Mouse (Mus musculus) ES-E14 (cell line): Measurements from ENCODE around the gene Rnf186.

ENCODE experiments used
- CHD2 ChIP-seq: IDR thresholded peaks from 2 replicates; pipeline ENCODE4 v1.6.1; 2014; ENCODE audit warnings: mild to moderate bottlenecking, low read depth, low read length, inconsistent platforms
- HCFC1 ChIP-seq: IDR thresholded peaks from 2 replicates; pipeline ENCODE4 v1.6.1; 2012; ENCODE audit warnings: low read length, inconsistent platforms, borderline replicate concordance; ENCODE audit not compliant: insufficient read depth
- ZNF384 ChIP-seq: IDR thresholded peaks from 2 replicates; pipeline ENCODE4 v1.6.1; 2012; ENCODE audit warnings: low read depth, low read length, inconsistent platforms

DNA sequence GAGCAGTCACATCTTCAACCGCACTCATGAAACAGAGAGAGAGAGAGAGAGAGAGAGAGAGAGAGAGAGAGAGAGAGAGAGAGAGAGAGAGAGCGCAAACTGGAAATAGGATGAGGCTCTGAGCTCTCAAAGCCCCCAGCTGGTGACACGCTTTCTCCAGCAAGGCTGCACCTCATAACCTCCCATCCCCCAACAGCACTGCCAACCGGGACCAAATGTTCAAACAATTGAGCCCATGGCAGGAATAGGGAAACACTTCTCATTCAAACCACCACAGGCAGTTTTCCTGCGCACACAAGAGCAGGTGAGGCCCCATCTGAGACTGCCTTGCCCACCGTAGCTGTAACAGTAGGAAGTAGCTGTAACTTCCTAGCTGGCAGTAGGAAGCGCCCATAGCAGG, 25.5 kb upstream of the Rnf186 start:
- TF ChIP-seq CHD2, result no peak
- TF ChIP-seq HCFC1, result no peak
- TF ChIP-seq ZNF384, result no peak
